Mouse (Mus musculus) lung, adult 2 months (tissue): ENCODE measurements around the gene Hspa5. TPM values are rescaled to one million over a fixed set of nuclear protein-coding genes. Genes with fewer than 3 reads are reported as not detected.
"Not testable (repeated sequence)": the region's sequence is repeated elsewhere in the genome, so short reads cannot be mapped to it uniquely, and the experiment has no call there.

Source experiments
- DNase-seq: peaks from one replicate; pipeline ENCODE4 v3.0.0; 2022
- H3K4me1 ChIP-seq: fragments of 200-500 bp; 2 replicates; pipeline ENCODE4 v1.6.1; 2011; ENCODE audit warnings: low read length; ENCODE audit not compliant: control insufficient read depth, insufficient read depth
- H3K4me3 ChIP-seq: fragments of 200-500 bp; replicated peaks from 2 replicates; pipeline ENCODE3; 2011; ENCODE audit warnings: low read depth, mild to moderate bottlenecking, control low read depth, low read length; ENCODE audit errors: extremely low read depth
- CTCF ChIP-seq: fragments of 200-500 bp; IDR thresholded peaks from 2 replicates; pipeline ENCODE4 v1.5.1; 2011; ENCODE audit warnings: mild to moderate bottlenecking, low read length, control low read depth; ENCODE audit not compliant: insufficient read depth
- POLR2A ChIP-seq: fragments of 200-500 bp; IDR thresholded peaks from 2 replicates; pipeline ENCODE4 v1.6.1; 2011; ENCODE audit warnings: low read depth, mild to moderate bottlenecking, control low read depth, low read length, borderline replicate concordance; ENCODE audit errors: extremely low read depth
- WGBS: fragments of 180-500 bp; shearing (Covaris S2); methylation state at CpG from one replicate; pipeline ENCODE4 v1.1.7; 2018; 5-methylcytosine and 5-hydroxymethylcytosine counted together
- polyA plus RNA-seq: library from polyadenylated mRNA; depleted of rRNA; stranded (reverse); fragments of >200 nt; gene quantifications from 2 replicates; pipeline ENCODE4 v1.2.3, GENCODE M21; 2012

Hspa5 gene
- polyA plus RNA-seq, 1 experiment: 463 TPM

- no peak overlapping the region for H3K4me3 ChIP-seq
- no peak for TF ChIP-seq POLR2A
- TF ChIP-seq CTCF: no peak
- 76% methylated on average over 2 of the region's 2 CpGs for WGBS
- DNase-seq: no peak
- peaks cover 8% of the 10 kb centered on the region; the same call in 1 of the 2 replicates for H3K4me1 ChIP-seq
Observed at GRCm38 (mm10) chr2:34745673-34746072, 26.1 kb upstream of the Hspa5 start.

DNA sequence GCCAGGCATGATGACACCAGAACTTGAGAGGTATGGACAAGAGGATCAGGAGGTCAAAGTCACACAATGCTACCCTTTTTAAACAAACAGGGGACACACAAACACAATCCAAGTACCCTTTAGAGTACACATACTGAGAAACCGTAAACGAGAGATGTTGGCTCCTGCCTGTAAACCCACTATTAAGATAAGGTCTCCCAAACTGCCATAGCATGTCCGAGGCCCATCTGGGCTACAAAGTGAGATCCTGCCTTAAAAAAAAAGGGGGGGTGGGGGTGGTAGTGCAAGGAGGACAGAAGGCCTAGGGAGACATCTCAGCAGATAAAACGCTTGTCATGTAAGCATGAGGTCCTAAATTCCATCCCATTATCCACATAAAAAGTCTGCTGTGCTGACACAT, 23.3 kb upstream of the Hspa5 start:
- WGBS: 56% methylated on average over 4 of the region's 4 CpGs

GRCm38 (mm10) chr2:34750245-34750644, 21.5 kb upstream of the Hspa5 start:
- no peak overlapping the region for H3K4me3 ChIP-seq
- DNase-seq: no peak
- H3K4me1 ChIP-seq: peaks cover 2% of the 10 kb centered on the region; the same call in 1 of the 2 replicates
- TF ChIP-seq POLR2A: no peak
- TF ChIP-seq CTCF: no peak
- 35% methylated on average over 2 of the region's 2 CpGs for WGBS

More for the DNA sequence above, 23.3 kb upstream of the Hspa5 start:
- H3K4me1 ChIP-seq: peaks cover 2% of the 10 kb centered on the region; the same call in 1 of the 2 replicates
- no peak overlapping the region for H3K4me3 ChIP-seq
- no peak for DNase-seq
- TF ChIP-seq POLR2A (no peak), CTCF (no peak)

DNA sequence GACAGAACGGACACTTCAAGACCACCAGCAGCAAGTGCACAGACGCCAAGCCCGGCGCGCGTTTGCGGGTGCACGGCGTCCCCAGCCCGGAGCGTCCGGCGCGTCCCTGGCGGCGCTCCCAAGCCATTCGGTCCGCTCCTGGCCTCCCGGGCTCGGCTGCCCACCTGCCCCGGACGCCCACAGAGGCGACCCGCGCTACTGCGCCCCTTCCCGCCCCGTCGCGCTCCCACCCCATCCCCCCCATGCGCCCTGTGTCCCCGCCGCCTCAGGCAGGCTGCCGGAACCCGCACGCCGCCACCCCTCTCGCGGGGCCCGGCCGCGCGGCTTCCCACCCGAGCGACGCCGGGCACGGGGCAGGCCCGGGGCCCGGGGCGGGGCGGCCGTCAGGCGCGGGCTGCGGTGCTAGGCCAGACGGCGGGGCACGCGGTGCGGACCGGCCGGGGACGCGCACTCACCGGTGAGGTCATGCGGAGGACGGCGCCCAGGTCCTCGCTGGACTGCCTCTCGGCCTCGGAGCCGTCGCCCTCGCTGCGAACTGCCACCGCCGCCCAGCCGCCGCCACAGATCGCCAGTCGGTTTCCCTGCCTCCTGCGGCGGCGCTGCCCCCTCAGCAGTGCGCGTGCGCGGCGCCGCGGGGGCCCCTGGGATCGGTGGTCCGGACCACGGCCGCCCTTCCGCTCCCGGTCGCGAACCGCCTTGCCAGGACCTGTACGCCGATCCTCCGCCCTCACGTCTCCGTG, 17.8 kb upstream of the Hspa5 start:
- under 1% methylated on average over 103 of the region's 106 CpGs for WGBS
- peak; percentile 73 for TF ChIP-seq POLR2A
- TF ChIP-seq CTCF: no peak
- H3K4me3 ChIP-seq: peak overlapping the region; percentile 99
- DNase-seq: peak; percentile 85
- H3K4me1 ChIP-seq: no peaks in the 10 kb centered on the region

DNA sequence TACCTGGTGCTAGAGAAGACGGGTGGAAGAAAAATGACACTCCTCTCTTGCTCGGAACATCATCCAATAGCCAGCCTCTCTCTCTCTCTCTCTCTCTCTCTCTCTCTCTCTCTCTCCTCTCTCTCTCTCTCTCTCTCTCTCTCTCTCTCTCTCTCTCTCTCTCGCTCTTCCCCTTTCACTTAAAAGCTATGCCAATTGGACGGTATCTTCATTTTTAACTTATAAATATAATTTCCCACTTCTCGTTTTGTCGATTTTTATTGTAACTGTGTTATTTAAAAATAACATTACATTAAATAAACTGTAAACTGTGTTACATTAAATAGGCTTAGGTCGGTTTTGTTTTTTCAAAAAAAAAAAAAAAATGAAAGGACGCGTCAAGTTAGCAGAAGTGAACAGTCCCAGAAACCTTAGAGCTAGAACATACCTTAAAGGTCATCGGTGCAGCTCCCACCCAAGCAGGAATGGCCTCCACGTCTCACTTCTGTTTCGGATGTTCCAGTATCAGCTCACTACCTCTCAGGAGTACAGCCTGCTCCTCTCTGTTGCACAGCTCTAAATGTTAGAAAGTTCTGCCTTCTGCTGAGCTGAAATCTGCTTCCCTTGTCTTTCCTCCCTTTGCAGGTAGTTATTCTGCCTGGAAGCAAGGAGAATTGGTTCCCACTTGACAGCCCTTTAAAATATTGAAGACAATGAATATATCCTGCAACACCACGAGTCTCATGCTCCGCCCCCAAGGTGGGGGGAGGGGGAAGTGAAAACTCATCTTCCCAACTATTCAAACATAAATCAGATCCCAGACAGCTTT, 17.0 kb upstream of the Hspa5 start, which contains the start of gene Gapvd1:
Gapvd1 (minus strand) TSS at position 682 of the 808 bp plus-strand sequence.
- WGBS: under 1% methylated on average over 14 of the region's 14 CpGs
- no peaks in the 10 kb centered on the region for H3K4me1 ChIP-seq
- DNase-seq: peak; percentile 17
- TF ChIP-seq CTCF (no peak), POLR2A (no peak)
- peak within 1 kb of the TSS; percentile 99 for H3K4me3 ChIP-seq

- no peak for DNase-seq
- no peaks in the 10 kb centered on the region for H3K4me1 ChIP-seq
- H3K4me3 ChIP-seq: no peak overlapping the region
- WGBS: 53% methylated on average over 1 of the region's 1 CpGs
- no peak for TF ChIP-seq CTCF
- no peak for TF ChIP-seq POLR2A
Observed at GRCm38 (mm10) chr2:34757341-34757740, 14.4 kb upstream of the Hspa5 start.

DNA sequence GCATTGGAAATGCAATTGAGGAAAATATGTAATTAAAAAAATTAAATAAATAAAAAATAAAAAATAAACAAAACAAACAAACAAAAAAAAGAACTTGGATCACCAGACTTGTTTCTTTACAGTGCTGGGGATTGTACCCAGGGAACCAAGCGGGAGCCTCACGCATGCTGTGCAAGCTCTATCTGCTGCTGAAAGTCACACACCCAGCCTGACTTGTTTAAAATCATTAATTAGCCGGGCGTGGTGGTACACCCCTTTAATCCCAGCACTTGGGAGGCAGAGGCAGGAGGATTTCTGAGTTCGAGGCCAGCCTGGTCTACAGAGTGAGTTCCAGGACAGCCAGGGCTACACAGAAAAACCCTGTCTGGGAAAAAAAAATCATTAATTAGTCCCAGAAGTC, 10.5 kb upstream of the Hspa5 start:
- not testable (repeated sequence) for H3K4me3 ChIP-seq, DNase-seq, H3K4me1 ChIP-seq
- 87% methylated on average over 5 of the region's 5 CpGs for WGBS

DNA sequence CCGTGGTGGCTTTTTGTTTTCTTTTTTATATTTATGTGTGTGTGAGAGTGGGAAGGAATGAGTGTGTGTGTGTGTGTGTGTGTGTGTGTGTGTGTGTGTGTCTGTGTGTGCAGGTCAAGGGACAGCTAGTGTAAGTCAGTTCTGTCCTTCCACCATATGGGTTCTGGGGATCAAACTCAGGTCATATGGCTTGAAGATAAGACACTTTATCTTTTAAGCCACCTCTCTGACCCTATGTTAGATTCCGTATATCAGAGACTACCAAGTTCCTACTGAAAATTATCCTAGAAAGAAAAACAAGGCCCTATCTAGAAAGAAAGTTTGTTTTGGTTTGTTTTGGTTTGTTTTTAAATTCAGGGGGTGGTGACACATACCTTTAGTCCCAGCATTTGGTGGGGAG, 9.6 kb upstream of the Hspa5 start:
- Histone ChIP-seq H3K4me3 (no peak overlapping the region), H3K4me1 (no peaks in the 10 kb centered on the region)
- WGBS: 74% methylated on average over 2 of the region's 2 CpGs
- DNase-seq: no peak
- TF ChIP-seq POLR2A (no peak), CTCF (no peak)

DNA sequence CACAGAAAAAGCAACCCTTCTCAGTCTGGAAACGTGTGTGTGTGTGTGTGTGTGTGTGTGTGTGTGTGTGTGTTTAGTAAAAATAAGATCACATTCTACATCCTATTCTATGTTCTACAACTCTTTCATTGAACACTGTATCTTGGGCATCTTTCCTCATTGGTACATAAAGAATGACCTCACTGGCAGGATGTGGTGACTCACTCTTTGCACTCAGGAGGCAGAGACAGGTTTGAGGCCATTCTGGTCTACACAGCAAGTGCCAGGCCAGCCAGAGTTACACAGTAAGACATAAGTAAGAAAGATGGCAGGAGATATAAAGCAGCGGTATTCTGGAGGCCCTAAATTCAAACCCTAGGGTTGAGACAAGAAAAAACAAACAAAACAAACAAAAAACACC, 8.9 kb upstream of the Hspa5 start:
- no peak overlapping the region for H3K4me3 ChIP-seq
- TF ChIP-seq POLR2A (no peak), CTCF (no peak)
- 58% methylated on average over 2 of the region's 2 CpGs for WGBS
- H3K4me1 ChIP-seq: no peaks in the 10 kb centered on the region
- no peak for DNase-seq
